Mouse (Mus musculus) liver, embryonic 13.5 days (tissue): Measurements from ENCODE around the gene Mical1. TPM values are rescaled to one million over a fixed set of nuclear protein-coding genes. Genes with fewer than 3 reads are reported as not detected.
"Not testable (repeated sequence)": the region's sequence is repeated elsewhere in the genome, so short reads cannot be mapped to it uniquely, and the experiment has no call there.

Source experiments
- ATAC-seq: fragments of 200-750 bp; cut with Nextera tagmentation; 2 replicates; pipeline ENCODE4 v1.8.0; 2017; ENCODE audit warnings: low read depth, mild to moderate bottlenecking, moderate number of reproducible peaks, moderate library complexity
- DNase-seq: peaks from one replicate; pipeline ENCODE4 v3.0.0; 2022
- H3K27ac ChIP-seq: fragments of 300-500 bp; sonication (generic); 2 replicates; pipeline ENCODE4 v1.5.1; 2015; ENCODE audit warnings: moderate library complexity, mild to moderate bottlenecking, inconsistent platforms
- H3K27me3 ChIP-seq: fragments of 300-500 bp; sonication (generic); 2 replicates; pipeline ENCODE4 v1.6.1; 2015; ENCODE audit warnings: mild to moderate bottlenecking, inconsistent platforms
- H3K36me3 ChIP-seq: fragments of 300-500 bp; sonication (generic); 2 replicates; pipeline ENCODE4 v1.6.1; 2015; ENCODE audit warnings: mild to moderate bottlenecking, inconsistent platforms
- H3K4me1 ChIP-seq: fragments of 300-500 bp; sonication (generic); replicated peaks from 2 replicates; pipeline ENCODE4 v1.6.1; 2015; ENCODE audit warnings: inconsistent platforms
- H3K4me2 ChIP-seq: fragments of 300-500 bp; sonication (generic); 2 replicates; pipeline ENCODE4 v1.6.1; 2015; ENCODE audit warnings: inconsistent platforms, mild to moderate bottlenecking, moderate library complexity
- H3K4me3 ChIP-seq: fragments of 300-500 bp; sonication (generic); replicated peaks from 2 replicates; pipeline ENCODE4 v1.5.1; 2015; ENCODE audit warnings: mild to moderate bottlenecking, inconsistent platforms
- H3K9ac ChIP-seq: fragments of 300-500 bp; sonication (generic); 2 replicates; pipeline ENCODE4 v1.6.1; 2015; ENCODE audit warnings: mild to moderate bottlenecking, inconsistent platforms
- H3K9me3 ChIP-seq: fragments of 300-500 bp; sonication (generic); replicated peaks from 2 replicates; pipeline ENCODE4 v1.6.1; 2016; ENCODE audit warnings: inconsistent platforms
- WGBS: fragments of 180-500 bp; shearing (Covaris S2); methylation state at CpG from one replicate; pipeline ENCODE4 v1.1.7; 2015; ENCODE audit not compliant: insufficient replicate concordance; 5-methylcytosine and 5-hydroxymethylcytosine counted together
- polyA plus RNA-seq: library from polyadenylated mRNA; unstranded; fragments of >200 nt; fragmentation: Nextera tagmentation; extraction: Ambion mirVana; gene quantifications from 2 replicates; pipeline ENCODE4 v1.2.1, GENCODE M21; 2015

Gene Mical1
- polyA plus RNA-seq, 1 experiment from 2014 or later, result 6.0 TPM

DNA sequence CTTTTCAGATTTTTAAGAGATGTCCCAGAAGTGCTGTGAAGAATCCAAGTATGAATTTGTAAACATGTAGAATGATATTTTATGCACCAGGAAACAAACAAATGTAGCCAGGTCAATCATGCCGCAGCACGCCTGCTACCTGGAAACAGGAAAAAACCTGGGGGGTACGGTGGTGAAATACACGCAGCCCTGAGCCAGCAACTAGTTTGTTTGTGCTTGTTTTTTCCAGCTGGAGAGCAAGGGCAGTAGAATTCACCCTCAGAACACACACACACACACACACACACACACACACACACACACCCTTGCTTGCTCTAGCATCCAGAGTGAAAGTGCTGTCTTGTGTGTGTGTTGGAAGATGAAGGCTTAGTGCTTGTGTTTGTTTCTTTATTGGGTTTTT lies 15.0 kb downstream of the Mical1 start:
- peaks cover 24% of the 10 kb centered on the region for H3K4me1 ChIP-seq
- H3K27me3 ChIP-seq, result peaks cover 15% of the 10 kb centered on the region
- no peaks in the 10 kb centered on the region for H3K9me3 ChIP-seq
- peak overlapping the region; percentile 100 for H3K4me2 ChIP-seq
- ATAC-seq (no peak), DNase-seq (no peak)
- WGBS, result 39% methylated on average over 4 of the region's 4 CpGs
- peaks cover 17% of the 10 kb centered on the region for H3K36me3 ChIP-seq
- H3K9ac ChIP-seq, result no peak overlapping the region
- H3K27ac ChIP-seq, result no peak overlapping the region
- H3K4me3 ChIP-seq, result no peak overlapping the region

DNA sequence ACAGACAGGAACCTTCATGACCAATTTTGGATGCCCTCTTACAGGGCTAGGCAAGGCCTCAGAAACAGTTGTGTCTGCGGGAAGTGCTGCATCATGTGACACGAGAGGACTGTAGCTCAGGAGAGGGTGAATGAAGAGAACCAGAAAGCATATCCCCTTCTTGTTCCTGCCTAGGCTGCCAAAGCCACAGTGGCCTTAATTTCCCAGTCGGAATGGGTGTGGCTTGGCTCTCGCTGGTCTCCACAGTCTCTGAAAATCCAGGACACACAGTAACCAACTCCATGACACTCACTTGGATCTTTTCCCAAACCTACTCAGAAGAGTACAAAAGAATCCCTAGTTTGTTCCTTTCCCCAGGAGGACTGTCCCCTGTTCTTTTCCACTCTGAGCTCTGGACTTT lies 24.8 kb downstream of the Mical1 start:
- Histone ChIP-seq H3K36me3 (no peaks in the 10 kb centered on the region), H3K27ac (no peak overlapping the region), H3K4me3 (no peak overlapping the region), H3K27me3 (no peaks in the 10 kb centered on the region), H3K4me1 (no peaks in the 10 kb centered on the region), H3K4me2 (no peak overlapping the region), H3K9ac (no peak overlapping the region), H3K9me3 (no peaks in the 10 kb centered on the region)
- DNase-seq (no peak), ATAC-seq (no peak)
- 60% methylated on average over 4 of the region's 4 CpGs for WGBS

DNA sequence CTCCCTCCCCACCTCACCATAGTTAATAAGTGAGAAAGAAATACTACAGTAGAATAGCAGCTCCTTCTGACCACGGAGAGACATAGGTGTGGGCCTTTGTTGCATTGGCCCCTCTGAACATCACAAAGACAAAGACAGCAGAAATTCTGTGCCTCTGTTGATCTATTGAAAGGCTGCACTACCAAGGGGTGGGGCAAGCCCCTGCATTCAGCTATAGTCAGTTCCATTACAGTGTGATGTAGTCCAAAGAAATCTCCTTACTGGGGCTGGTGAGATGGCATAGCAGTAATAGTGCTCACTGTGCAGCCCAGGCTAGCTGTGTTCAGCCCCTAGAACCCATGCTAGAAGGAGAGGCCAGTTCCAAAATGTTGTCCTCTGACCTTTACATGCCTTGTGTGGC lies 28.9 kb downstream of the Mical1 start:
- Histone ChIP-seq H3K4me2 (no peak overlapping the region), H3K4me1 (no peaks in the 10 kb centered on the region), H3K27ac (no peak overlapping the region), H3K27me3 (no peaks in the 10 kb centered on the region), H3K9ac (no peak overlapping the region), H3K36me3 (no peaks in the 10 kb centered on the region), H3K9me3 (no peaks in the 10 kb centered on the region), H3K4me3 (no peak overlapping the region)
- ATAC-seq, result no peak
- DNase-seq, result no peak
- 75% methylated on average over 1 of the region's 1 CpGs for WGBS

DNA sequence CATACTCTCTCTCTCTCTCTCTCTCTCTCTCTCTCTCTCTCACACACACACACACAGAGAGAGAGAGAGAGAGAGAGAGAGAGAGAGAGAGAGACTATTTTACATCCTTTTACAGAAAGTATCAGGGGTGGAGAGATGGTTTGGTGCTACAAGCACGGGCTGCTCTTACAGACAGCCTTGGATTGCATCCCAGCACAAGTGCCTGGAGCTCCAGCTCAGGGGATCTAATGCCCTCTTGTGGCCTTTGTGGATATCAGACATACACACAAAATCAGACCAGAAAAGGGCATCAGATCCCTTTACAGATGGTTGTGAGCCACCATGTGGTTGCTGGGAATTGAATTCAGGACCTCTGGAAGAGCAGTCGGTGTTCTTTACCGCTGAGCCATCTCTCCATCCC lies 29.3 kb downstream of the Mical1 start:
- not testable (repeated sequence) for H3K4me1 ChIP-seq, H3K9ac ChIP-seq, ATAC-seq, H3K4me2 ChIP-seq, H3K27ac ChIP-seq, H3K36me3 ChIP-seq, H3K27me3 ChIP-seq, H3K4me3 ChIP-seq, H3K9me3 ChIP-seq
- WGBS, result 9% methylated on average over 3 of the region's 3 CpGs
- DNase-seq, result peak; percentile 26

DNA sequence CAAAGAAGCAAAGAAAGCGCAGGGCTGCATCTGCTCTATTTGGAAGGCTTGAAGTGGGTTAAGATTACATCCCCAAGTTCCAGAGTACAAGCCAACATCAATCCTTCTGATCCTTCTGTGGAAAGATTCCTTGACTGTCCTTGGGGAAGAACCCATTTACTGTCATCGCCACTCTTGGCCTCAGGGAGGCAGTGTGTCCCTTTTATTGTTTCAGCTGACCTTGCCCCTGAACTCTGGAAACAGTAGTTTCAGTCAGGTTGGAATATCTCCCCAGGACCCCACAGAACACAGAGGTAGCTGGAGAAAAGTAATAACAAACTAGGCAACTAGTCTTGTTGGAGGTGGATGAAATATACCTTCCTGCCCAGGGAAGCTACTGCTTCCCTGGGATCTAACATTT lies 33.0 kb downstream of the Mical1 start:
- no peak overlapping the region for H3K4me3 ChIP-seq
- ATAC-seq (no peak), DNase-seq (no peak)
- no peak overlapping the region for H3K9ac ChIP-seq
- H3K27ac ChIP-seq, result no peak overlapping the region
- H3K36me3 ChIP-seq, result no peaks in the 10 kb centered on the region
- 28% methylated on average over 2 of the region's 2 CpGs for WGBS
- H3K4me2 ChIP-seq, result no peak overlapping the region
- H3K27me3 ChIP-seq, result no peaks in the 10 kb centered on the region
- H3K9me3 ChIP-seq, result no peaks in the 10 kb centered on the region
- H3K4me1 ChIP-seq, result no peaks in the 10 kb centered on the region

DNA sequence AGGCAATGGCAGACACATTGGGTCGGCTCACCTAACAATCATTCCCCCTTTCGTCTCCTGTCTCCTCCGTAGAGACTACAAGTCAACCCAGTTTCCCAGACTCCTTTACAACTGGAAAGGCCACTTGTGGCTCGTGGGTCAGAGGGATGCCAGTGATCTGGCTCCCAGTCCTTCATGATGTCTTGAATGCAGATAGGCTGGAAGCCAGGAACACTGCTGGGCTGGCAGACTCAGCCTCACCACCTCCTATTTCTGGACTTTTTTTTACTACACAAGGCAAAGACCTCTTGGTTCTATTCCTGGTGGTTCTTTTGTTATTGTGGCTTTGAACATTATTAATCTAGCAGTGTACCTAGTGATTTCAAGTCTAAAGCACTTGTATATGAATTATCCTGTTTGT lies 38.2 kb downstream of the Mical1 start:
- no peaks in the 10 kb centered on the region for H3K27me3 ChIP-seq
- peaks cover 8% of the 10 kb centered on the region for H3K4me1 ChIP-seq
- no peak overlapping the region for H3K4me3 ChIP-seq
- no peak for ATAC-seq
- no peaks in the 10 kb centered on the region for H3K36me3 ChIP-seq
- H3K27ac ChIP-seq, result no peak overlapping the region
- no peak for DNase-seq
- H3K9ac ChIP-seq, result no peak overlapping the region
- 59% methylated on average over 4 of the region's 4 CpGs for WGBS
- no peaks in the 10 kb centered on the region for H3K9me3 ChIP-seq
- H3K4me2 ChIP-seq, result no peak overlapping the region

DNA sequence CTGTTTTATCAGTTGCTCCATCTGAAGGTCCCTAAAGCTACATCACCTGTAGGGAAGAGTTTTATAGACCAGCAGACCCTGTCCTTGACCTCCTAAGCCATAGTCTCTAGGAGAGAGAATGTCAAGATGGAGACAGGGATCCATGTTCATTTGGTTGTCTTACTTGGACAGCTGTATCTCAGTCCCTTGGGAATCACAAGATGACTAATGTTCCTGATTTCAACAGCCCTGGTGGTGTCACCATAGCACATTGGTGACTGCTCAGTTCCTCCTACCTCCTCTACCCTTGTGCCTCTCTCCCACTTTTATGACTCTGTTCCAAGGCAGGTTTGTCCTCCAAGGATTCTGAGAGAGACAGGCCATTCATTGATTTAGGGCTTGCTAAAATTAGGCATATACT lies 38.8 kb downstream of the Mical1 start:
- no peaks in the 10 kb centered on the region for H3K27me3 ChIP-seq
- H3K9ac ChIP-seq, result no peak overlapping the region
- DNase-seq (no peak), ATAC-seq (no peak)
- H3K4me2 ChIP-seq, result no peak overlapping the region
- H3K4me1 ChIP-seq, result peaks cover 8% of the 10 kb centered on the region
- no peaks in the 10 kb centered on the region for H3K36me3 ChIP-seq
- H3K4me3 ChIP-seq, result no peak overlapping the region
- no peaks in the 10 kb centered on the region for H3K9me3 ChIP-seq
- no peak overlapping the region for H3K27ac ChIP-seq

DNA sequence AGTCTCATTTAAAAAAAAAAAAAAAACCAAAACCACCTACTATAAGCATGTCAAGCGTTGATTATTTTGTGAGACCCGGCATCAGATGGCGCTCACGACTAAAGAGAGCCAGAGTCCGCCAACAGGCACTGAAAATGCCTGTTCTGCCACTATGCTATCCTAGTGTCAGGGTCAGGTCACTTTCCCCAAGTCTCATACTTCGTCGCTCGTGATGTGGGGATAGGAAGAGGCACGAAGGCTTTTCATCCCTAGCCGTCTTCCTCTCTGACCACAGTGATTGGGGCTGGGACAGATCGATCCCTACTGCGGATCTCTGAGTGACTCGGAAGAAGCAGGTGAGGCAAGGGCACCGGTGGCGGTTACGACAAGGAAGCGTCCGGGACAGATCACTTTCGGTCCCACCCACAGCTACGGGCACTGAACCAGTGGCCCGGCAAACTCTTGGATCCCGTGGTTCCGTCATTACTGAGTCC lies 42.4 kb downstream of the Mical1 start:
- peaks cover 2% of the 10 kb centered on the region; the same call in 1 of the 2 replicates for H3K36me3 ChIP-seq
- H3K27me3 ChIP-seq, result no peaks in the 10 kb centered on the region
- DNase-seq (peak; percentile 76), ATAC-seq (peak; percentile 76)
- WGBS, result under 1% methylated on average over 23 of the region's 23 CpGs
- H3K4me1 ChIP-seq, result peaks cover 34% of the 10 kb centered on the region
- no peaks in the 10 kb centered on the region for H3K9me3 ChIP-seq
- H3K9ac ChIP-seq, result peak overlapping the region; percentile 89
- H3K4me3 ChIP-seq, result peak overlapping the region; percentile 84
- H3K4me2 ChIP-seq, result peak overlapping the region; percentile 78
- peak overlapping the region; percentile 89 for H3K27ac ChIP-seq

DNA sequence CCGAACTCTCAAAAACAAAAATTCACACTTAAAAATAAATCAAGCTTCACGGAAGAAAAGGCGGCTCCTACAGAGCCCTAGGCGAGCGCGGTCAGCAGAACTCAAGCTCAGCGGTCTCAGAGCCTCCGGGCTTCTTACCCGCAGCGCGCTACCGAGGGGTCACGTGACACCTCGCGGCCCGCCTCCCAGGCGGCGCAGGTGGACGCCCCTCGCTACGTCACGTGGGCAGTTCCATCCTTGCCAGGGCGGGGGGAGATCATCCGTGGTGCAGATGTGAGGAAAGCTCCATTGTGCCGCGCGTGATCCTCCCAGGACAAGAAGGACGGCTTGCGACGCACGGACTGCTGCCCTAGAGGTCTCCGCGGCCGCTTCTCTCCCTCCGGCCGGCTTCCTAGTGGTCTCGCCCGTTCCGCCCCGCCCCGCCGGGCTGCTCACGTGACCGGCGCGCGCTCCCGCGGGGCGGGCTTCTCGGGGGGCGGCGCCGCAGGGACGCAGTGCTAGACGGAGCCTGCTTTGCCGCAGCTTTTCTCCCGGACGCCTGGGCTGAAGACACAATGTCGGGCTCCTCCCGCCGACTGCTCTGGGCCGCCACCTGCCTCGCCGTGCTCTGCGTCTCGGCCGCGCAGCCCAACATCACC lies 43.0 kb downstream of the Mical1 start, which contains the start of gene Cd164:
TSS of gene Cd164 (plus strand) at position 434 of the 638 bp plus-strand sequence.
- peak within 1 kb of the TSS; percentile 84 for H3K4me3 ChIP-seq

DNA sequence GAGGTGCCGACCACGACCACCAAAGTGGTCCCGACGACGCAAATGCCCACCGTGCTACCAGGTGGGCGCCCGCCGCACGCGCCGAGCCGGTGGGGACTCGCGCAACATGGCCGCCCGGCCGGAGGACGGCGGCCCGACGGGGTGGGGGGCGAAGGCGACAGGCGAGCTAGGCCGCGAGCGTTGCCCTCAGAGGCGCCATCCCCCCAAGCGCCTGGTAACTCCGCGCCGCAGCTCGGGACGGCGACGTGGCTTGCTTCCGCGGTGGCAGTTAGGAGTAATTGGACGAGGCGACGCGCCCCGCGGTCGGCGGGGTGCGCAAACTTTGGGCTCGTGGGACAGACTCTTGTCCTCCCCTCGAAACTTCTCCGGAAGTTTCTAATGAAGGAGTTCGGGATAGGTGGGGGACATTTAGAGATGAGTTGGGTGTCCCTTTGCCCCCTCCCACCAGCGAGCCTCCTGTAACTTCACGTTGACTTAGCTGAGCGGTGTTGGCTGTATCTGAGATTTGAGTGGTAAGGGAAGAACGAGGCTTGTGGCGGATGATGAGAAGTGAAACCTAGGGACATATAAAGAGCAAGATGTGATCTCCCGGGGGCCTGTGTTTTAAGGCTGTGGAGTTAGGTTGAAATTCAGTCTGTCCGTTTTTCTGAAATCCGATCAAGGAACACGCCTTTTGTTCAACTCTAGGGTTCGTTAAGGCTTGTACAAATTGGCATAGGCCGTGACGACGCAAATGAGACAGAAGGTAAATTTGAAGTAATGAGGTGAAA lies 43.7 kb downstream of the Mical1 start:
- Histone ChIP-seq H3K4me1 (peaks cover 39% of the 10 kb centered on the region), H3K4me3 (peak overlapping the region; percentile 84), H3K9me3 (no peaks in the 10 kb centered on the region), H3K9ac (peak overlapping the region; percentile 89), H3K36me3 (peaks cover 11% of the 10 kb centered on the region), H3K27ac (peak overlapping the region; percentile 89), H3K4me2 (peak overlapping the region; percentile 78), H3K27me3 (no peaks in the 10 kb centered on the region)
- DNase-seq, result peak; percentile 52
- whole genome bisulfite sequencing, result under 1% methylated on average over 64 of the region's 65 CpGs
- ATAC-seq, result peak; percentile 42

More for the DNA sequence above, 43.0 kb downstream of the Mical1 start, which contains the start of gene Cd164:
- Histone ChIP-seq H3K36me3 (peaks cover 6% of the 10 kb centered on the region; the same call in 1 of the 2 replicates), H3K9ac (peak within 1 kb of the TSS; percentile 89), H3K4me1 (peaks cover 34% of the 10 kb centered on the region), H3K9me3 (no peaks in the 10 kb centered on the region), H3K27me3 (no peaks in the 10 kb centered on the region), H3K4me2 (peak within 1 kb of the TSS; percentile 78), H3K27ac (peak within 1 kb of the TSS; percentile 89)
- ATAC-seq (peak; percentile 89), DNase-seq (peak; percentile 85)
- WGBS, result under 1% methylated on average over 65 of the region's 69 CpGs

DNA sequence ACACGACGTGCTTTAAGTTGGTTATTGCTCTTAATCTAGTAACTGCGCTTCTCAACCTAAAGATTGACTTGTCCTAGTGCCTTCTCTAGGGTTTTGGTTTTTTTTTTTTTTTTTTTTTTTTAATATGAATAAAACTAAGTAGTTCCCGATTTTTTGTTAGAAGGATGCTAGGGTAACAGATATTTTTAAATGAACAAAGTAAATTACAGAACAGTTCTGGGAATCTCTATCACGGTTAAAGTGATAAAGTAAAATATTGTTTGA lies 44.2 kb downstream of the Mical1 start:
- ATAC-seq, result no peak
- 3% methylated on average over 5 of the region's 5 CpGs for WGBS

DNA sequence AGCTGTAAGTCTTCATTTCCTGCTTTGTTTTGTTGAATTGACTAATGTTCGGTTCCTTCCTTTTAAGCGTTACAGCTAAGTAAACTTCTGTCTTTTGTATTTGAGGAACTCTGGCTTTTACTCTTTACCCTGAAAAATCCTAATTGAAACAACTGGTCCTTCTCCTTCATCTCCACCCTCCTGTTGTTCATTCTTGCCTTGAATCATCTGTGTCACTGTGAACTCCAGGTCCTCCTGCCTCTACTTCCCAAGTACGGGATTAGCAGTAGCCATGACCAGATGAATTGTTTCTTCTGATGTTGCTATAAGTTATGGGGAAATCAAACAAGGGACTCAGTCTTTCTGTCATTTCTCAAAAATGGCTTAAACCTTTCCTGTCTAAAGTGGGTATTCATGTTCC lies 47.3 kb downstream of the Mical1 start:
- H3K36me3 ChIP-seq, result peaks cover 33% of the 10 kb centered on the region
- H3K27ac ChIP-seq, result no peak overlapping the region
- H3K9me3 ChIP-seq, result no peaks in the 10 kb centered on the region
- no peak for ATAC-seq
- DNase-seq, result no peak
- WGBS, result 71% methylated on average over 3 of the region's 3 CpGs
- no peak overlapping the region for H3K4me3 ChIP-seq
- no peak overlapping the region for H3K9ac ChIP-seq
- H3K4me2 ChIP-seq, result no peak overlapping the region
- H3K27me3 ChIP-seq, result no peaks in the 10 kb centered on the region
- H3K4me1 ChIP-seq, result peaks cover 38% of the 10 kb centered on the region

More for the DNA sequence above, 44.2 kb downstream of the Mical1 start:
- H3K27ac ChIP-seq, result peak overlapping the region; percentile 89
- H3K9ac ChIP-seq, result peak overlapping the region; percentile 89
- H3K27me3 ChIP-seq, result no peaks in the 10 kb centered on the region
- H3K9me3 ChIP-seq, result no peaks in the 10 kb centered on the region
- H3K4me3 ChIP-seq, result peak overlapping the region; percentile 84
- DNase-seq, result no peak
- peak overlapping the region; percentile 78 for H3K4me2 ChIP-seq
- peaks cover 13% of the 10 kb centered on the region for H3K36me3 ChIP-seq
- peaks cover 42% of the 10 kb centered on the region for H3K4me1 ChIP-seq
